Mouse (Mus musculus) brain, adult 10 weeks (tissue): ENCODE data around the gene Cdk4. TPM values are rescaled to one million over a fixed set of nuclear protein-coding genes. Genes with fewer than 3 reads are reported as not detected.

Experiments
- polyA plus RNA-seq: library from polyadenylated mRNA; stranded (reverse); fragments of 350-450 nt; fragmentation: Illumina TruSeq; extraction: RNeasy Lipid Tissue Mini Kit (QIAGEN cat#74804); gene quantifications from one replicate; pipeline ENCODE4 v1.2.3, GENCODE M21; 2015; ENCODE audit warnings: low read depth, low replicate concordance

Cdk4 gene
- polyA plus RNA-seq: 117 TPM

DNA sequence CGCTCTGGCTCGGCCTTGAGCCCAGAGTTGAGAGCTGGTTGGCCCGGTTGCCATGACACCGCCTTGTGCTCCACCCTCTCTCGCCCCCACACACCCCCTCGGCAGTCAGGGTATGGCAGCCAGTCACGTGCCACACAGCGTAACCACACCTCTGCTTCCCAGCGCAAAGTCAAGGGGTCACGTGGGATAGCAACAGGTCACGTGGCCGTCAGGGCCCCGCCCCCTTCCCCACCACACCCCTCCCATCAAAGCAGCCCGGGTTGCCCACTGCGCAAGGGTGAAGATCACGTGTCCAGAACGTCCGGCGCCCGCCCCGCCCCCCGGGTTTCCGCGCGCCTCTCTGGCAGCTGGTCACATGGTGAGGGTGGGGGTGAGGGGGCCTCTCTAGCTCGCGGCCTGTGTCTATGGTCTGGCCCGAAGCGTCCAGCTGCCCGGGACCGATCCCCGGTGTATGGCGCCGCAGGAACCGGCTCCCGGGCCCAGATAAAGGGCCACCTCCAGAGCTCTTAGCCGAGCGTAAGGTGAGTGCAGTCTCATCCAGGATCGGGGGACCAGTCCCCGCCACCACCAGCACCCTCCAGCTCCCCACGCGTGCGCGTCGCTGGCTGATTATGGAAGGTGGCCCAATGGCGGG, at the start of gene Cdk4:
Gene Cdk4, plus strand, starts transcription at position 296 of the 634 bp plus-strand sequence.

DNA sequence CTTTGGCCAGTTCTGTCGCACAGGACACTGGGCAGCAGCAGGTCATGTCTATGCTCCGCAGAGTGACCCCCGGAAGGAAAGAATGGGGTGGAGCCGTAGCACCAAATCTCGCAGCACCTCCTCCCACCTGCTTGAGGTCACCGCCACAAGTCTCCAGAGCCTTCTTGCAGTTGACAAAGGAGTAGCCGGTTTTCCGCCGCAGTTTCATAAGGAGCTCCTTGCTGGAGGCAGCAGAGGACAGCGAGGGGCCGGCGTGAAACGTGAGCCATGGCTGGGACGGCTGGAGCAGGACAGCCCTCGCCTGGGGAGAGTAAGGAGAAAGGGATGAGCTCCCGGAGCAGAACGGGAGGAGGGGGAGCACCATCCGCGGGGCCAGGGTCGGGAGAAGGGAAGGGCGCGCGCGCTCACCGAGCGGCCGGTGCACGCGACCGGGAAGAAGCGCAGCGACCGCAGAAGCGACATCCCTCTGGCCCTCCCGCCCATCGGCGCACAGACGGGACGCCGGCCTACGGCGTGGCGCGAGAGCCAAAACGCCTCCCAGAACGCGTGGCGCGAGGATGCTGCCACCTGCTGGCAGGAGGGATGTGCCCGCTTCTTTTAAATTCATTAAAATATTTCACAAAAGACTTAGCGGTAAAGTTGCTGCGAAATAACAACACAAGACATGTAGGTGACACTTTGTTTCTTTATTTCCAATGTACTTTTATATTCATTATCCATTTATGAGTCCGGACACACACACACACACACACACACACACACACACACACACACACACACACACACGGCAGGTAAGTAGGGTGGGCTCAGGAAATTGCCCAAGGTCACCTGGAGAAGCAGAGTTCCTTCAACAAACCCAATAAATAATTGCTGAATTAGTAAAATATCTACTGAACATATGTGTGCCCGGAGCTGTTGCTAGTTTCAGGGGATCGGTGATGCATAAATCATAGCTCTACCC, 32.7 kb upstream of the Cdk4 start, which contains the start of gene Tsfm:
Gene Tsfm, minus strand, starts transcription at position 505 of the 961 bp plus-strand sequence.

DNA sequence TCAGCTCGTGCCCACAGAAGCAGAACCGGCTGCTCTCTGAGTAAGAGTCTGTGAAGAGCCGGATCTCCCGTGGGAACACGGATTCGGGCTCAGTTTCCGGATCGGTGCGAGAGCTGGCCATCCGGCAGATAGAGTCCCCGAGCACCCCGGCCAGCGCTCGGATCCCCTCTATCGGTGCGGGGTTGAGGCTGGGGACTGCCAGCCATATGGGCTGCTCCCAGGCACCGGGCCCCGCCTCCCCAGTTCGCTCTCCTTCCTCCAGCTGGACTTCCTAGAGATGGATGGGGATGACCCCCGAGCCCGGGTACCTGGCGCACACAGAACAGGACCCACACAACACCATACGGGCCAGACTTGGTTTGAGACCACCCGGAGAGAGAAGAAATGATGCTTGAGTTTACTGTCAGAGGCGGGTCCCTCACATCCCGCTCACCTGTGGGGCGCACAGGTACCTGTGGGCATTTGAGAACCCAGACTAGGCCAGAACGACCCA, 22.0 kb upstream of the Cdk4 start, which contains the start of the genes Mettl1 and Eef1akmt3:
Gene Mettl1, plus strand, starts transcription at position 141 of the 493 bp plus-strand sequence.
Gene Eef1akmt3, minus strand, starts transcription at position 240 of the 493 bp plus-strand sequence.

GRCm38 (mm10) chr10:127047954-127048353, 15.4 kb upstream of the Cdk4 start, which contains the start of gene Cyp27b1:
Gene Cyp27b1, plus strand, starts transcription at chr10:127048250.

GRCm38 (mm10) chr10:127059968-127060916, 3.1 kb upstream of the Cdk4 start, which contains the start of gene March9:
Gene March9, minus strand, starts transcription at chr10:127060184.

DNA sequence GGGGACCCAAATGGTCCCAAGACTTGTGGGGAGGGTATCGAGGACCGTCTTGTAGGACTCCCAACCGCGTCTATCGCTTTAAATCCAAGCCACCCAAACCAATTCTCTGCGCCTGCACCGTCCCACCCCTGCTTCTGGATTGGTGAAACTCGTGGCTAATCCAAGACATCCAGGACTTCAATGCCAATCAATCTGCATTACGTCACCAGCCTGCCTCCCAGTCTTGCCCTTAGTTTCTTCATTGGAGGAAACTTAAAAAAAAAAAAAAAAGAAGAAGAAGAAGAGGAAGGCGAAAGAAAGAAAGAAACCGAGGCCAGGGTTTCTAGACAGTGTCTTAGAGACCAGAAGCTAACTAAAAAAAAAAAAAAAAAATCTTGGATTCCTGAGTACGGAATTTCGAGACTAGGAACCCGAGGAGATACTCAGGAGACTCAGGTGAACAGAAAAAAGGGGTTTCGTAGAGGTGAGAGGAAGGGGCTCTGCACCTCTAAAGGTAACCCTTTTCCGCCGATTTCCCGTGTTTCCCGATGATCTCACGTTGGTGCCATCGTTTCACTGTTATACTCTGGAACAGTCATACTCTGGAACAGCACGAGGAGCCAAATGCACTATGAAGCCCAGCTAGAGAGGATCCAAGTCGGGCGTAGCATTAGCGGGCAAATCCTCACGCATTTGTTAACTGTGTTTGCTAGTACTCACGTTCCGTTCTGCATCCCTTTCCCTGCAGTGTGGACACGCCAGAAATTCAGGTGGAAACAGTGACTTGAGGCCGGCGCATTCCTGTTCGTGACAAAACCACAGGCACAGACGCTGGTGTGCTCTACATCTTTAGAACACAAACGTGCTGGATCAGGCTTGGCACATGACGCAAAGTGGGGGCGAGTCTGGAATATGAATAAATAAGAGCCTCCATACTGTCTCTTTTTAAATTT, 7.1 kb downstream of the Cdk4 start, which contains the start of gene Tspan31:
Gene Tspan31, minus strand, starts transcription at position 75 of the 932 bp plus-strand sequence.

GRCm38 (mm10) chr10:127075080-127075479, 11.7 kb downstream of the Cdk4 start, which contains the start of gene Agap2:
Gene Agap2, plus strand, starts transcription at chr10:127075284.

Other genes starting within 250 kb of the Cdk4 start
- gene Atp23, start 162.2 kb upstream of the Cdk4 start, polyA plus RNA-seq: 9.2 TPM
- 50.5 TPM for gene Ctdsp2, start 84.8 kb upstream of the Cdk4 start, polyA plus RNA-seq
- gene Avil, start 62.8 kb upstream of the Cdk4 start, polyA plus RNA-seq: 0.52 TPM
- gene Tsfm, start 32.7 kb upstream of the Cdk4 start, polyA plus RNA-seq: 28.8 TPM
- gene Mettl1, start 22.1 kb upstream of the Cdk4 start, polyA plus RNA-seq: 12.4 TPM
- not detected for gene Eef1akmt3, start 22.0 kb upstream of the Cdk4 start, polyA plus RNA-seq
- 0.46 TPM for gene Cyp27b1, start 15.3 kb upstream of the Cdk4 start, polyA plus RNA-seq
- gene March9, start 3.4 kb upstream of the Cdk4 start, polyA plus RNA-seq: 12.9 TPM
- gene Tspan31, start 6.7 kb downstream of the Cdk4 start, polyA plus RNA-seq: 99.1 TPM
- 315 TPM for gene Agap2, start 11.8 kb downstream of the Cdk4 start, polyA plus RNA-seq
- 108 TPM for gene Os9, start 57.6 kb downstream of the Cdk4 start, polyA plus RNA-seq
- gene B4galnt1, start 101.7 kb downstream of the Cdk4 start, polyA plus RNA-seq: 103 TPM
- 5.2 TPM for gene Slc26a10, start 117.1 kb downstream of the Cdk4 start, polyA plus RNA-seq
- gene Arhgef25, start 126.5 kb downstream of the Cdk4 start, polyA plus RNA-seq: 181 TPM
- gene Dtx3, start 132.2 kb downstream of the Cdk4 start, polyA plus RNA-seq: 238 TPM
- gene Pip4k2c, start 148.1 kb downstream of the Cdk4 start, polyA plus RNA-seq: 84.7 TPM
- 1,243 TPM for gene Kif5a, start 199.8 kb downstream of the Cdk4 start, polyA plus RNA-seq
- 329 TPM for gene Dctn2, start 202.8 kb downstream of the Cdk4 start, polyA plus RNA-seq
- gene Mbd6, start 225.5 kb downstream of the Cdk4 start, polyA plus RNA-seq: 25.4 TPM
- gene Mars, start 248.3 kb downstream of the Cdk4 start, polyA plus RNA-seq: 67.4 TPM